Mouse (Mus musculus) MEL (cell line): ENCODE data around the gene Rpl18. TPM values are rescaled to one million over a fixed set of nuclear protein-coding genes. Genes with fewer than 3 reads are reported as not detected.

Source experiments
- DNase-seq: peaks from one replicate; pipeline ENCODE4 v3.0.0; 2011; ENCODE audit warnings: low read depth, low spot score
- H3K27ac ChIP-seq: 2 replicates; pipeline ENCODE4 v1.5.1; 2012; ENCODE audit warnings: low read depth, mild to moderate bottlenecking, control low read depth, low read length, moderate library complexity; ENCODE audit not compliant: control insufficient read depth
- H3K27me3 ChIP-seq, 2 experiments: fragments of 150-350 bp in 1 of 2; sonication (generic) in 1 of 2; 2 replicates each; pipeline ENCODE4 v1.6.1; 2012; ENCODE audit warnings: low read length in 2 of 2, mild to moderate bottlenecking in 2 of 2, improper control_type of control experiment in 1 of 2, moderate library complexity in 1 of 2; ENCODE audit not compliant: insufficient read depth in 2 of 2, control insufficient read depth in 1 of 2
- H3K36me3 ChIP-seq, 2 experiments: 2 replicates each; pipeline ENCODE4 v1.6.1; 2012 to 2014; ENCODE audit warnings: low read length in 2 of 2, improper control_type of control experiment in 1 of 2, inconsistent platforms in 1 of 2, mild to moderate bottlenecking in 1 of 2; ENCODE audit not compliant: insufficient read depth in 2 of 2, control insufficient read depth in 1 of 2
- H3K4me1 ChIP-seq, 2 experiments: fragments of 150-350 bp in 1 of 2; sonication (generic) in 1 of 2; 2 replicates each; pipeline ENCODE4 v1.6.1; 2012; ENCODE audit warnings: low read length in 2 of 2, improper control_type of control experiment in 1 of 2, mild to moderate bottlenecking in 1 of 2; ENCODE audit not compliant: insufficient read depth in 2 of 2, control insufficient read depth in 1 of 2
- H3K4me3 ChIP-seq, 2 experiments: fragments of 150-350 bp in 1 of 2; sonication (generic) in 1 of 2; 2 replicates each; pipeline ENCODE4 v1.5.1; 2012; ENCODE audit warnings: low read depth in 2 of 2, low read length in 2 of 2, mild to moderate bottlenecking in 2 of 2, moderate library complexity in 2 of 2, control low read depth in 1 of 2, improper control_type of control experiment in 1 of 2; ENCODE audit not compliant: control insufficient read depth in 1 of 2, insufficient read depth in 1 of 2
- H3K79me2 ChIP-seq: 2 replicates; pipeline ENCODE4 v1.6.1; 2012; ENCODE audit warnings: mild to moderate bottlenecking, low read length, moderate library complexity; ENCODE audit not compliant: control insufficient read depth, poor library complexity, insufficient read depth
- H3K9ac ChIP-seq: 2 replicates; pipeline ENCODE4 v1.6.1; 2012; ENCODE audit warnings: low read depth, mild to moderate bottlenecking, control low read depth, low read length, moderate library complexity; ENCODE audit not compliant: control insufficient read depth, poor library complexity, severe bottlenecking
- H3K9me3 ChIP-seq: fragments of 150-350 bp; sonication (generic); replicated peaks from 2 replicates; pipeline ENCODE4 v1.6.1; 2012; ENCODE audit warnings: mild to moderate bottlenecking, low read length, improper control_type of control experiment, moderate library complexity; ENCODE audit not compliant: insufficient read depth
- ELF1 ChIP-seq: IDR thresholded peaks from 2 replicates; pipeline ENCODE4 v1.6.1; 2014; ENCODE audit warnings: low read depth, mild to moderate bottlenecking, inconsistent platforms, low read length, improper control_type of control experiment, moderate library complexity
- EP300 ChIP-seq, 2 experiments: IDR thresholded peaks; 2 replicates each; pipeline ENCODE4 v1.6.1; 2011; ENCODE audit warnings: improper control_type of control experiment in 2 of 2, low read length in 2 of 2, low read depth in 1 of 2, mild to moderate bottlenecking in 1 of 2
- NELFE ChIP-seq: IDR thresholded peaks from 2 replicates; pipeline ENCODE4 v1.6.1; 2011; ENCODE audit warnings: low read depth, low read length, improper control_type of control experiment
- NRF1 ChIP-seq: IDR thresholded peaks from 2 replicates; pipeline ENCODE4 v1.6.1; 2014; ENCODE audit warnings: low read depth, mild to moderate bottlenecking, inconsistent platforms, low read length, improper control_type of control experiment, moderate library complexity; ENCODE audit not compliant: poor library complexity, insufficient read depth, severe bottlenecking
- POLR2A ChIP-seq, 2 experiments: IDR thresholded peaks; 2 replicates each; pipeline ENCODE4 v1.6.1; 2011 to 2012; ENCODE audit warnings: low read length in 2 of 2, mild to moderate bottlenecking in 2 of 2, control low read depth in 1 of 2, improper control_type of control experiment in 1 of 2, low read depth in 1 of 2, moderate library complexity in 1 of 2; ENCODE audit not compliant: control insufficient read depth in 1 of 2, insufficient read depth in 1 of 2, poor library complexity in 1 of 2
- POLR2AphosphoS5 ChIP-seq: IDR thresholded peaks from 2 replicates; pipeline ENCODE4 v1.6.1; 2012; ENCODE audit warnings: low read depth, borderline replicate concordance, mild to moderate bottlenecking, inconsistent platforms, low read length, moderate library complexity, mixed read lengths
- UBTF ChIP-seq: IDR thresholded peaks from 2 replicates; pipeline ENCODE4 v1.6.1; 2012; ENCODE audit warnings: low read depth, mild to moderate bottlenecking, inconsistent platforms, low read length, improper control_type of control experiment, moderate library complexity, borderline replicate concordance; ENCODE audit not compliant: insufficient read depth
- USF1 ChIP-seq: IDR thresholded peaks from 2 replicates; pipeline ENCODE4 v1.6.1; 2014; ENCODE audit warnings: low read depth, mild to moderate bottlenecking, inconsistent platforms, low read length, improper control_type of control experiment, moderate library complexity
- ZNF384 ChIP-seq: IDR thresholded peaks from 2 replicates; pipeline ENCODE4 v1.6.1; 2012; ENCODE audit warnings: low read depth, mild to moderate bottlenecking, inconsistent platforms, low read length, improper control_type of control experiment
- polyA plus RNA-seq, 2 experiments: library from polyadenylated mRNA; stranded (reverse) in 1 of 2; unstranded in 1 of 2; fragments of >175 nt in 1 of 2; fragments of >200 nt in 1 of 2; gene quantifications; 2 replicates each; pipeline versions ENCODE4 v1.2.1 to v1.2.4; 2012; ENCODE audit warnings: low replicate concordance in 2 of 2, low read depth in 1 of 2; ENCODE audit not compliant: insufficient read length in 2 of 2, insufficient read depth in 1 of 2, missing spikeins in 1 of 2
- total RNA-seq: library from RNA; depleted of rRNA; stranded (reverse); fragments of 300-350 nt; gene quantifications from 2 replicates; pipeline ENCODE4 v1.2.3, GENCODE M21; 2012

The Rpl18 gene
- total and polyA plus RNA-seq, 3 experiments, result 3,544 to 3,724 TPM; not detected in 1

DNA sequence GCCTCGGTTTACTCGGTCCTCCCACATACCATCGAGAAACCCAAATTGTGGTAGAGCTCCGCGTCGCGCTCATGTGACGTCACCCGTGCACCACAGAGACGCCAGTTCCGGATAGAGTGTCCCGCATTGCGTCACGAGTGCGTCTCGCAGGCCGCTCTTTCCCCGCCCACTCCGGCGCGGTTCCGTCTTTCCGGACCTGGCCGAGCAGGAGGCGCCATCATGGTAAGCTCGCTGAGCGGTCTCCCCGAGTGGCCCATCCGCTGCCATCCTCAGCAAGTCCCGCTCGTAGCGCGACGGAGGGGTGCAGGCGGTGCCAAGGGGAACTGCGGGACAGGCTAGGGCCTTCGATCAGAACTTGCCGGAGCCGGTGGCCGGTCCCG, 2.7 kb downstream of the Rpl18 start, which contains the start of gene Sphk2 (continued):
- peak; percentile 95 for TF ChIP-seq ELF1
- TF ChIP-seq, all 39 proteins: peak for 19

DNA sequence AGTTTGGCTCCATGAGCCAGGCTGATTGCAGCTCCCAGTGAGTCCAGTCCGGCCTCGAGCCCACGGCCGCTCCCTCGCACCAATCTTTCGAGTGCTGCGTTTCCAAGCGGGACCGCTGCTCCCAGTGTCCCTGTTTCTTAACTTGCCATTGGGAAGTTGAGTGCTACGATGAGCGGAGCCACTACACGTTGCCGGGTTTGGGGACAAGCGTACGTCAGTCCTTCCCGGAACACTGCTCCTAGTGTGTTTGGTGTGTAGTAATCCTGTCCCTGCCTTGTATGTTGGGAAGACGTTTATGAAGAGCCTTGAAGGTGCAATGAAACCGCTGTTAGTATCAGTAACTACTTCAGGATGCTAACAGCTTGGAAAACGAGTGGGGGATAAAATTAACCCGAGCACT, 3.1 kb downstream of the Rpl18 start:
- H3K27ac ChIP-seq, result peak overlapping the region; percentile 59
- H3K36me3 ChIP-seq, result peaks cover 2% of the 10 kb centered on the region in 2 experiments; a peak in 3 of 4 replicates
- no peak for DNase-seq
- peaks cover 0 to 5% of the 10 kb centered on the region in 2 experiments; a peak in 1 of 4 replicates for H3K4me1 ChIP-seq
- peaks cover 48% of the 10 kb centered on the region for H3K79me2 ChIP-seq
- H3K4me3 ChIP-seq, result peak overlapping the region; percentile 69 to 73
- peak overlapping the region; percentile 87 for H3K9ac ChIP-seq
- no peaks in the 10 kb centered on the region for H3K9me3 ChIP-seq
- no peak for TF ChIP-seq EP300 (IDR thresholded peaks at IDR 0.05; ENCODE audit: low read depth in 1 of 2, low read length in 2 of 2)
- TF ChIP-seq POLR2A (IDR thresholded peaks at IDR 0.05; ENCODE audit: control insufficient read depth in 1 of 2, insufficient read depth in 1 of 2, low read depth in 1 of 2, low read length in 2 of 2, poor library complexity in 1 of 2), result peak in 1 of 2 experiments; percentile 4; a peak in 1 of 4 replicates
- no peaks in the 10 kb centered on the region for H3K27me3 ChIP-seq

DNA sequence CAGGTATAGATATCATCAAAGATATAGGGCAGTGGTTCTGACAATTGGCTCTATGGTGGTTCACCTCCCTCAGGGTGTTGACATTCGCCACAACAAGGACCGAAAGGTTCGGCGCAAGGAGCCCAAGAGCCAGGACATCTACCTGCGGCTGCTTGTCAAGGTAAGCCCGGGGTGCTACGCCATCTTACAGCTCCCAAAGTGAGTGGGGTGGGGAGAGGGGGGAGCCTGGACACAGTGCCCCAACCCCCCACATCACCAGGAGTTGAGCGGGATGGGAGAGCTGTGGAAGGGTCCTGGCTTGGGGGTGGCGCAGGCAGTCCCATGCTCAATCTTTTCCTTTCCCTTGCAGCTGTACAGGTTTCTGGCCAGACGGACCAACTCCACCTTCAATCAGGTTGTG, 3.9 kb downstream of the Rpl18 start:
- Histone ChIP-seq H3K36me3 (peaks cover 2% of the 10 kb centered on the region in 2 experiments; a peak in 3 of 4 replicates), H3K27ac (peak overlapping the region; percentile 59), H3K79me2 (peaks cover 48% of the 10 kb centered on the region), H3K9me3 (no peaks in the 10 kb centered on the region), H3K9ac (peak overlapping the region; percentile 87), H3K4me3 (peak overlapping the region; percentile 69 to 73), H3K4me1 (peaks cover 0 to 5% of the 10 kb centered on the region in 2 experiments; a peak in 1 of 4 replicates), H3K27me3 (no peaks in the 10 kb centered on the region)
- TF ChIP-seq NELFE, result no peak
- no peak for TF ChIP-seq UBTF
- no peak for TF ChIP-seq USF1
- no peak for TF ChIP-seq EP300 (IDR thresholded peaks at IDR 0.05; ENCODE audit: low read depth in 1 of 2, low read length in 2 of 2)
- 0 out of 4 replicates have a peak, but pooled peaks of 1 of the 2 experiments have one; percentile 6 for TF ChIP-seq POLR2A (IDR thresholded peaks at IDR 0.05; ENCODE audit: control insufficient read depth in 1 of 2, insufficient read depth in 1 of 2, low read depth in 1 of 2, low read length in 2 of 2, poor library complexity in 1 of 2)
- DNase-seq, result peak; percentile 35

GRCm38 (mm10) chr7:45719738-45720412, 4.6 kb downstream of the Rpl18 start:
- TF ChIP-seq NRF1 (no peak), POLR2A (IDR thresholded peaks at IDR 0.05; ENCODE audit: control insufficient read depth in 1 of 2, insufficient read depth in 1 of 2, low read depth in 1 of 2, low read length in 2 of 2, poor library complexity in 1 of 2) (no peak), POLR2AphosphoS5 (no peak), ZNF384 (no peak), NELFE (no peak)
- TF ChIP-seq, all 39 proteins: peak for 0
- peak overlapping the region; percentile 9 to 69; a peak in 2 of 4 replicates for H3K4me3 ChIP-seq
- peak; percentile 22 for DNase-seq
- peaks cover 42% of the 10 kb centered on the region for H3K79me2 ChIP-seq
- H3K27ac ChIP-seq, result 0 out of 2 replicates have a peak overlapping the region, but pooled peaks have one; percentile 9
- peaks cover 0 to 5% of the 10 kb centered on the region in 2 experiments; a peak in 1 of 4 replicates for H3K4me1 ChIP-seq
- H3K9ac ChIP-seq, result peak overlapping the region; percentile 87
- H3K36me3 ChIP-seq, result peaks cover 2% of the 10 kb centered on the region in 2 experiments; a peak in 3 of 4 replicates
- no peaks in the 10 kb centered on the region for H3K9me3 ChIP-seq
- no peaks in the 10 kb centered on the region for H3K27me3 ChIP-seq
